Mouse (Mus musculus) limb, embryonic 14.5 days (tissue): ENCODE data around the gene Tle4. TPM values are rescaled to one million over a fixed set of nuclear protein-coding genes. Genes with fewer than 3 reads are reported as not detected.

Experiments used
- ATAC-seq: fragments of 200-750 bp; cut with Nextera tagmentation; 2 replicates; pipeline ENCODE4 v1.8.0; 2017; ENCODE audit warnings: low read depth, moderate number of reproducible peaks, moderate TSS enrichment; ENCODE audit not compliant: low FRiP score
- DNase-seq: peaks from one replicate; pipeline ENCODE4 v3.0.0-alpha.2; 2015; ENCODE audit warnings: low spot score
- H3K27ac ChIP-seq: fragments of 300-500 bp; sonication (generic); replicated peaks from 2 replicates; pipeline ENCODE4 v1.5.1; 2014; ENCODE audit warnings: low read depth, mild to moderate bottlenecking, low read length, moderate library complexity, mixed read lengths
- H3K27me3 ChIP-seq: fragments of 300-500 bp; sonication (generic); 2 replicates; pipeline ENCODE4 v1.6.1; 2014; ENCODE audit warnings: low read length, mixed read lengths; ENCODE audit not compliant: control insufficient read depth, insufficient read depth
- H3K36me3 ChIP-seq: fragments of 300-500 bp; sonication (generic); 2 replicates; pipeline ENCODE4 v1.6.1; 2014; ENCODE audit warnings: mild to moderate bottlenecking, low read length, moderate library complexity, mixed read lengths; ENCODE audit not compliant: control insufficient read depth, insufficient read depth
- H3K4me1 ChIP-seq: fragments of 300-500 bp; sonication (generic); 2 replicates; pipeline ENCODE4 v1.6.1; 2014; ENCODE audit warnings: antibody characterized with exemption, low read length, mixed read lengths; ENCODE audit not compliant: control insufficient read depth, insufficient read depth
- H3K4me2 ChIP-seq: fragments of 300-500 bp; sonication (generic); replicated peaks from 2 replicates; pipeline ENCODE4 v1.6.1; 2014; ENCODE audit warnings: low read depth, mild to moderate bottlenecking, low read length, moderate library complexity; ENCODE audit not compliant: severe bottlenecking
- H3K4me3 ChIP-seq: fragments of 300-500 bp; sonication (generic); replicated peaks from 2 replicates; pipeline ENCODE4 v1.5.1; 2014; ENCODE audit warnings: low read length
- H3K9ac ChIP-seq: fragments of 300-500 bp; sonication (generic); 2 replicates; pipeline ENCODE4 v1.6.1; 2014; ENCODE audit warnings: mild to moderate bottlenecking, low read depth, low read length, moderate library complexity; ENCODE audit not compliant: severe bottlenecking
- H3K9me3 ChIP-seq: fragments of 300-500 bp; sonication (generic); 2 replicates; pipeline ENCODE4 v1.6.1; 2016; ENCODE audit warnings: low read length; ENCODE audit not compliant: control insufficient read depth
- POLR2A ChIP-seq: fragments of 200-500 bp; IDR thresholded peaks from 2 replicates; pipeline ENCODE4 v1.8.0; 2012; ENCODE audit warnings: inconsistent platforms, mild to moderate bottlenecking, moderate library complexity, borderline replicate concordance; ENCODE audit not compliant: insufficient read depth, insufficient read length; ENCODE audit errors: extremely low read depth
- WGBS: fragments of 180-500 bp; shearing (Covaris S2); extraction: QIAGEN DNeasy Blood & Tissue Kit; methylation state at CpG from one replicate; pipeline ENCODE4 v1.1.7; 2014; 5-methylcytosine and 5-hydroxymethylcytosine counted together
- polyA plus RNA-seq, 2 experiments: library from polyadenylated mRNA; depleted of rRNA in 1 of 2; stranded (reverse) in 1 of 2; unstranded in 1 of 2; fragments of >200 nt; fragmentation: Nextera tagmentation in 1 of 2; extraction: Ambion mirVana in 1 of 2; gene quantifications; 2 replicates each; pipeline versions ENCODE4 v1.2.1 to v1.2.3; 2012 to 2014

The Tle4 gene
- polyA plus RNA-seq, 2 experiments, result 20.3 to 20.6 TPM

GRCm38 (mm10) chr19:14414957-14415356 is 182.9 kb downstream of the Tle4 start:
- WGBS, result 36% methylated on average over 4 of the region's 4 CpGs
- no peak for ATAC-seq
- H3K36me3 ChIP-seq, result no peaks in the 10 kb centered on the region
- no peaks in the 10 kb centered on the region for H3K27me3 ChIP-seq
- TF ChIP-seq POLR2A, result no peak
- H3K4me3 ChIP-seq, result no peak overlapping the region
- no peak for DNase-seq
- H3K9ac ChIP-seq, result no peak overlapping the region
- H3K27ac ChIP-seq, result no peak overlapping the region
- no peak overlapping the region for H3K4me2 ChIP-seq
- H3K4me1 ChIP-seq, result 0 out of 2 replicates have a peak, but pooled peaks cover 3% of the 10 kb centered on the region
- H3K9me3 ChIP-seq, result no peaks in the 10 kb centered on the region

GRCm38 (mm10) chr19:14406603-14407002 is 191.2 kb downstream of the Tle4 start:
- TF ChIP-seq POLR2A, result no peak
- H3K36me3 ChIP-seq, result no peaks in the 10 kb centered on the region
- H3K9ac ChIP-seq, result no peak overlapping the region
- no peaks in the 10 kb centered on the region for H3K9me3 ChIP-seq
- H3K4me3 ChIP-seq, result no peak overlapping the region
- no peak overlapping the region for H3K27ac ChIP-seq
- ATAC-seq (no peak), DNase-seq (no peak)
- H3K27me3 ChIP-seq, result no peaks in the 10 kb centered on the region
- H3K4me1 ChIP-seq, result no peaks in the 10 kb centered on the region
- no peak overlapping the region for H3K4me2 ChIP-seq
- 61% methylated on average over 10 of the region's 10 CpGs for WGBS
